In genomic region chr12:94155110-94155858, GRCm38 (mm10) we compare ENCODE assay signal across 14 mouse cellular contexts.
DNase-seq lines count a peak whose midpoint lies in the region; ATAC-seq lines count a peak whose summit lies in the region.
"Had no signal": no experiment of that assay in that cellular context is flagged by ENCODE, and none has a peak within 500 bp of the region (broad histone marks: within the 10 kb centered on the region; RNA-seq: fewer than 3 reads in every experiment).

No protein-coding gene starts in this region.

- H3K36me3 ChIP-seq in kidney, embryonic 16.5 days (ENCODE audit: insufficient read depth, low read length), result no peaks in the 10 kb centered on the region
- no peaks in the 10 kb centered on the region for H3K36me3 ChIP-seq in heart, embryonic 14.5 days (ENCODE audit: control insufficient read depth, insufficient read depth, low read length)
- no peaks in the 10 kb centered on the region for H3K36me3 ChIP-seq in limb, embryonic 12.5 days
- H3K36me3 ChIP-seq: hindbrain, embryonic 12.5 days; midbrain, embryonic 12.5 days had no signal

- no peak overlapping the region for H3K9ac ChIP-seq in kidney, embryonic 16.5 days (replicated peaks; ENCODE audit: low read length)
- H3K9ac ChIP-seq in heart, embryonic 14.5 days (ENCODE audit: low read length), result no peak overlapping the region
- H3K9ac ChIP-seq in limb, embryonic 12.5 days (replicated peaks), result no peak overlapping the region
- H3K9ac ChIP-seq: hindbrain, embryonic 12.5 days; midbrain, embryonic 12.5 days had no signal

- 0 out of 2 replicates have a peak, but pooled peaks cover 3% of the 10 kb centered on the region for H3K4me1 ChIP-seq in kidney, embryonic 16.5 days (ENCODE audit: insufficient read depth, low read length)
- peaks cover 3 to 11% of the 10 kb centered on the region in 2 experiments; a peak in 3 of 4 replicates for H3K4me1 ChIP-seq in heart, embryonic 14.5 days (ENCODE audit: control insufficient read depth in 2 of 2, insufficient read depth in 2 of 2, low read length in 2 of 2)
- no peaks in the 10 kb centered on the region; the same call in 1 of the 2 replicates for H3K4me1 ChIP-seq in limb, embryonic 12.5 days (replicated peaks)
- H3K4me1 ChIP-seq: hindbrain, embryonic 12.5 days; midbrain, embryonic 12.5 days had no signal

- DNase-seq in gastrocnemius, adult 18-20 months (ENCODE audit: low spot score), result peak; percentile 1
- DNase-seq in gastrocnemius, postnatal 10 days, result no peak
- DNase-seq in kidney, postnatal 36 days, result no peak
- no peak for DNase-seq in spleen, postnatal 10 days (ENCODE audit: low spot score in 2 of 2)
- DNase-seq in urinary bladder, postnatal 10 days (ENCODE audit: low spot score), result no peak
- DNase-seq: cerebellum, adult 9-10 months; lung, postnatal 10 days; retina, postnatal 1 day; thymus, postnatal 36 days had no signal

- no peaks in the 10 kb centered on the region for H3K27me3 ChIP-seq in kidney, embryonic 16.5 days (ENCODE audit: insufficient read depth, low read length)
- H3K27me3 ChIP-seq in heart, embryonic 14.5 days (ENCODE audit: control insufficient read depth, insufficient read depth, low read length), result no peaks in the 10 kb centered on the region
- H3K27me3 ChIP-seq in limb, embryonic 12.5 days, result no peaks in the 10 kb centered on the region
- H3K27me3 ChIP-seq: hindbrain, embryonic 12.5 days; midbrain, embryonic 12.5 days had no signal

- peak overlapping the region; percentile 61 for H3K27ac ChIP-seq in kidney, embryonic 16.5 days (ENCODE audit: low read length)
- peak overlapping the region; percentile 50 to 79 for H3K27ac ChIP-seq in heart, embryonic 14.5 days (replicated peaks in 1 of 2; ENCODE audit: control insufficient read depth in 1 of 2, insufficient read depth in 1 of 2, low read depth in 2 of 2, low read length in 2 of 2)
- no peak overlapping the region for H3K27ac ChIP-seq in limb, embryonic 12.5 days
- H3K27ac ChIP-seq: hindbrain, embryonic 12.5 days; midbrain, embryonic 12.5 days had no signal

- WGBS in kidney, embryonic 16.5 days, result 43% methylated on average over 12 of the region's 12 CpGs
- 42% methylated on average over 12 of the region's 12 CpGs for WGBS in heart, embryonic 14.5 days
- 45% methylated on average over 12 of the region's 12 CpGs for WGBS in limb, embryonic 12.5 days

- no peaks in the 10 kb centered on the region for H3K9me3 ChIP-seq in kidney, embryonic 16.5 days (ENCODE audit: low read length)
- no peaks in the 10 kb centered on the region for H3K9me3 ChIP-seq in heart, embryonic 14.5 days (ENCODE audit: control insufficient read depth, low read length)
- H3K9me3 ChIP-seq in limb, embryonic 12.5 days, result no peaks in the 10 kb centered on the region
- H3K9me3 ChIP-seq: hindbrain, embryonic 12.5 days; midbrain, embryonic 12.5 days had no signal

- 0 out of 2 replicates have a peak overlapping the region, but pooled peaks have one; percentile 31 for H3K4me2 ChIP-seq in kidney, embryonic 16.5 days (replicated peaks; ENCODE audit: low read depth, low read length)
- 0 out of 2 replicates have a peak overlapping the region, but pooled peaks have one; percentile 9 for H3K4me2 ChIP-seq in heart, embryonic 14.5 days (ENCODE audit: low read length)
- 0 out of 2 replicates have a peak overlapping the region, but pooled peaks have one; percentile 2 for H3K4me2 ChIP-seq in limb, embryonic 12.5 days
- H3K4me2 ChIP-seq: hindbrain, embryonic 12.5 days; midbrain, embryonic 12.5 days had no signal

- no peak overlapping the region for H3K4me3 ChIP-seq in kidney, embryonic 16.5 days (ENCODE audit: low read length)
- no peak overlapping the region for H3K4me3 ChIP-seq in heart, embryonic 14.5 days (ENCODE audit: control insufficient read depth in 1 of 2, insufficient read depth in 1 of 2, low read depth in 1 of 2, low read length in 2 of 2)
- H3K4me3 ChIP-seq in limb, embryonic 12.5 days (replicated peaks), result no peak overlapping the region
- H3K4me3 ChIP-seq: hindbrain, embryonic 12.5 days; midbrain, embryonic 12.5 days had no signal

- peak; percentile 93 for ATAC-seq in kidney, embryonic 16.5 days (ENCODE audit: low FRiP score, low TSS enrichment)
- peak; percentile 83 for ATAC-seq in heart, embryonic 14.5 days (ENCODE audit: insufficient number of reproducible peaks, insufficient read depth, low FRiP score, low read depth)
- ATAC-seq in limb, embryonic 12.5 days (ENCODE audit: insufficient number of reproducible peaks, insufficient read depth, low FRiP score, low TSS enrichment, low read depth), result no peak
